Mouse (Mus musculus) heart, postnatal 0 days (tissue): ENCODE results near the gene Cd19.

Experiments used
- CTCF ChIP-seq: IDR thresholded peaks from 2 replicates; pipeline ENCODE4 v1.5.1; 2016; ENCODE audit warnings: antibody characterized with exemption, control low read depth, low read depth
- EP300 ChIP-seq: IDR thresholded peaks from 2 replicates; pipeline ENCODE4 v1.6.1; 2016; ENCODE audit warnings: antibody characterized with exemption, low read depth

DNA sequence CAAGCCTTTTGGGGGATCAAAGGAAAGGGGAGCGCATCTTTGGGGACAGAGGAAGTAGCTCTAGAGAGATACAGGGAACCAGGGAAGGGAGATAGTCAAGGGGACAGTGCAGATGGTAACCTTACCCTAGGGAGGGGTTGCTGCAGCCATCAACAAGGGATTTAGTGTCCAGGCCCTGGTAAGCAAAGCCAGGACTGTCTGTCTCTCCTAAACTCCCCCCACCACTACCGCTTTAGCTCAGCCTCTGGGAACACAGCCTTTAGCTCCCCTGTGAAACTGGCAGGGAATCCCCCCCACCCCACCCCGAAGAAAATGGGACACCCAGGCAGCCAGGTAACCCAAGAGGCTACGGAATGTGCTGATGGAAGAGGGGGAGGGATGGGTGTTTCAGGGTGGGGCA lies 48.9 kb upstream of the Cd19 start:
- TF ChIP-seq CTCF (no peak), EP300 (no peak)
